Mouse (Mus musculus) right cerebral cortex, postnatal 25 days (tissue): ENCODE measurements around the gene 4930539E08Rik.

Experiments
- DNase-seq: peaks from one replicate; pipeline ENCODE4 v3.0.0; 2022

The 4930539E08Rik gene

DNA sequence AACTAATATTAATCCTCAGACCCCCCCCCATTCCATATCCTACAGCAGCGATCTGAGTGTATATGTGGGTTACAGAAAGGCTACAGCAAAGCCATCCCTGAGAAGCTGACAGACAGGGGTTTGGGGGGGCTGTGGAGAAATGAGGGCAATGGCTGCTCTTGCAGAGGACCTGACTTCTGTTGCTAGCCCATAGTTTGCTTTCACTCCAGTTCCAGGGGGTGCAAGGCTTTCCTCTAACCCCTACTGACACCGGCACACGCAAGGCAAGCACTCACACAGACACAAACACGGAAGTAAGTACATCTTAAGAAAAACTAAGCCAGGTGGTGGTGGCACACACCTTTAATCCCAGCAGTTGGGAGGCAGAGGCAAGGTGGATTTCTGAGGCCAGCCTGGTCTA, 14.2 kb upstream of the 4930539E08Rik start:
- no peak for DNase-seq

DNA sequence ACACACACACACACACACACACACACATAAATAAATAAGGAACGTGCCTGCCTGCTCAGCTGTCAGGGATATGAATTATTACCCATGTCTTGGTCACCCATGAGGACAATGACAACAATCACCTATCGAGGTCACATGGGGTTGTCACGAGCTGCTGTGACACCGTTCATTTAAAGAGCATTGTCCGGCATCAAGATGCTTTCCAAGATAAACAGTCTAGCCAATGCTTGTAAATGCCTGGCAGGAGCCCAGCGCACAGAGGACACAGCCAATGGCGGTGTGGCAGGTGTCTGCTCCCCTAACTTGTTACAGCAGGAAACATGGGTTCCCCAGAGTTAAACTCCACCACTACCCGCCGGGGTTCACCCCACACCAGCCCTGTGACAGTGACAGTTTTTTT, 12.9 kb upstream of the 4930539E08Rik start:
- no peak for DNase-seq

DNA sequence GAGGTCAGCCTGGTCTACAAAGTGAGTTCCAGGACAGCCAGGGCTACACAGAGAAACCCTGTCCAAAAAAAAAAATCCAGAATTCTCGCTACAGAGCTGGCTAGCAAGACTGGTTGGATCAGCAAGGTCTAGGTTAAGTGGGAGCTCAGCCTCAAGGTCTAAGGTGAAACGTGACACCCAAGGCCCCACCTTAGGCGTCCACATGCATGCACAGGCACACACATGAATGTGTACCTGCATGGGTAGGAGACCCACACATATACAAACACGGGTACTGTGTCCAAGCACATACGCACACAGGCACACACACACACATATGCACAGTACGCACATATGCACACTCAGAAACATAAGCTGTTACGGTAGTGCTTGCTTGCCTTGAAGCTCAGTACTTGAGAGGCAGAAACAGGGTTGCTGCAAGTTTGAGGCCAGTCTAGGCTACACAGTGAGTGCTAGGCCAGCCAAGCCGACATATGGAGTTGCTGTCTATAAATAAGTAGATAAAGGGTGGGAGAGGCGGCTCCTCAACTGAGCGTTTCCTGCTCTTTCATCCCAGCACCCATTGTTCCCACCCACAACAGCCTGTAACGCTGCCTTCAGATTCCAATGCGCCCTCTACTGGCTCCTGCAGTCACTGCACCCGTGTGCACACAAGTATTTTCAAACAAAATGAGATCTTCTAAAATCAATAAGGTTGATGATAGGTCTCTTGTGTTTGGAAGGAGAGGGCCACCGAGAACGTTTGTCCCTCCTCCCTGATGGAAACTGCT, 11.9 kb upstream of the 4930539E08Rik start:
- DNase-seq, result no peak

DNA sequence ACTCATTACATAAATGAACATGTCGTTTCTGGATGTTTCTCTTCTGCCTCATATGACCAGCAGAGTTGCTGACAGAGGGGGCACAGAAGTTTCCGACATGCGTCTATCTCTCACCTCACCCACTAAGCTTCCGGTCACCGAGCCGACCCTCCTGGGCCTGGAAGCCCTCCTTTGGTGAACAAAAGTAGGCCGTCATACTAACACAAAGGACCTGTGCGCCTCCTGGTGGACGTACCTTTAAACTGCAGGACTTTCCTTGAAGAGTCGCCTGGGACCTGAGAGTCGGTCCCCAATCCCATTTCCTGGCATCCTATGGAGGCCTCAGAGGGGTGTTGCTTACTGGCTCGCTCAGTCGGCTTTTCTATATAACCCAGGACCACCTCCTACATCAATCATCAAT, 11.3 kb upstream of the 4930539E08Rik start:
- peak; percentile 68 for DNase-seq

DNA sequence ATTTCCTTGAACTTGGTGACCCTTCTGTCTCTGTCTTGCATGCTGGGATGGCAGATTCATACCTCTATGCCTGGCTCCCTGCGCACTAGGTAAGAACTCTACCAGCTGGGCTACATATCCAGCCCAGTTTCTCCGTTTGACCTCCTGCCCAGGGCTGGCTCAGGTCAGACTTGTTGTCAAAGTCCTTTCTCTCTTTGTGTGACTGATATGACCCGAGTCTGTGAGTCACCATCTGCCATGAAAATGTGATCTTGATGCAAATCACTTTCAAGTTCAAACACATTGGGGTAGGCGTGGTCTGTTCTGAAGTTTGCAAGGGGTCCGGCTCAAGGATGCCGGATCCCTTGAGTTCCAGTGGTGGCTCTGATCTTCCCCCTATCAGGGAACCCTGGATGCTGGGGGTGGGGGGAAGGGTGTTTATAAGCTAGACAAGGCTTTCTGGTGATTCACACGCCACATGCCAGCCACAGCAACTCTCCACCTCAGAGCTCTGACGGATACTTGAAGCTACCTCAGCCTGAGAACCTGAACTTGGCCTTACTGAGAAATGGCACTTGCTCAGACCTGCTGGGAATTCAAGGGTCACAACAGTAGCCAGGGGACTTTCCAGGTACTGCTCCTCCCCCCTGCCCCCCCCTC, 10.0 kb upstream of the 4930539E08Rik start:
- no peak for DNase-seq

DNA sequence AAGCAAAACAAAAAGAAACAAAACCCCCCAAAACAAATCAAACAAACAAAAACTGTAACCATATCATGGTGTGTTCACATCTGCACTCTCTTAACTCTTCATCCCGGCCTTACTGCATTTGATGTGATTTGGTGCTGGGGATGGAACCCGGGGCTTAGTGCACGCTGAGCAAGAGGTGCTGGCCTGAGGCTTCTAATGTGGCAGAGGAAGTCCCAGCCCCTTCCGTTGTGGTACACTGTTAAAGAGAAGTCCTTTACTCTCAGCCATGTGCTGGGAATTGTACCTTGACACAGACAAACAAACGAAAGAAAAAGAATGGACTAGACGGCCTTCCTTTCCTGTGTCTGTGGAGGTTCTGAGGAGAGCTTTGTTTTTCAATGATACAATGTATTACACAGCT, 7.0 kb upstream of the 4930539E08Rik start:
- no peak for DNase-seq

DNA sequence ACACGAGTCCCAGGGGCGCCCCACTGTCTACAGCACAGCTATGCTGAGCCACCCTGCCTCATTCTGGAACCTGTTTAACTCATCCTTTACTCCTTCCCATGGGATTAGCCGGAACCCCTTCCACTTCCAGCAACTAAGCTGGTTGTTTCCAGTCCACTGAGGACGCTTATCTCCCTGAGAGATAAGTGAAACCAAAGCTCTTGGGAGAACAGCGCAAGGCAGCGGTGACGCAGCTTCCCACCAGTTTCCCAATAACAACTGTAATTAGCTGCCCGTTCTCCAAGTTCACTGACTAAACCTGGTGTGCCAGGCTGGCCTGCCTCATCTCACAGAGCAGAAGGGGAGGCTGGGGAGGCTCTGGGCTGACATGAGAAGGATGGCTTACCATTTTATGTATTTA, 6.0 kb upstream of the 4930539E08Rik start:
- DNase-seq, result no peak

DNA sequence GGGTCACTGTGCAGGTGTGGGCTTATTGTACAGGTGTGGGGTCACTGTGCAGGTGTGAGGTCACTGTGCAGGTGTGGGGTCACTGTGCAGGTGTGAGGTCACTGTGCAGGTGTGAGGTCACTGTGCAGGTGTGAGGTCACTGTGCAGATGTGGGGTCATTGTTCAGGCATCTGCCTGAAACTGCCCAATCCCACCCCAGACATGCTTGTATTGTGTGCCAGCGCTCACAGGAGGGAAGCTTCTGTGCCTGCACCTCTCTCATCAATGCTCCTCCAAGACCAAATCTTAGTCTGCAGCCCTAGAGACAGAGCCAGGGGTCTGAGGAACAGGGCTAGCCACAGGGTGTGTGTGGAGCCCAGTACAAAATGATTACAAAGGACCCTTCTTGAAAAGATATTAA, 1.4 kb upstream of the 4930539E08Rik start:
- no peak for DNase-seq

DNA sequence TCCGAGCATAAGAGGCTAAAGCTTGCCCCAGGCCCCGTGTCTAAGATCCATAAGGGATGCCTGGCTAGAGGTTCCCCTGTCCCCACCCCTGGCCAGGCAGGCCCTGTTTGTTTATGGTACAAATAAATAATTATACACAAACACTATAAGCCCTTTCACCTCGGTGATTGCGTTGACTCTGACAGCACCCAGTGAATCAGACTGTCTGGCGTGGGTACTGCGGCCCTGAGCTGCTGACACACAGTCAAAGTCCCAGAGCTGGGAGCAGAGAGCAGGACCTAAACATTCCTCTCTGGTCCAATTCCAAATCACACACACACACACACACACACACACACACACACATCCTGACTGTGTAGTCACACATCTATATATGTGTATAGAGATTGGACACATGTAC, 1.2 kb downstream of the 4930539E08Rik start:
- no peak for DNase-seq

DNA sequence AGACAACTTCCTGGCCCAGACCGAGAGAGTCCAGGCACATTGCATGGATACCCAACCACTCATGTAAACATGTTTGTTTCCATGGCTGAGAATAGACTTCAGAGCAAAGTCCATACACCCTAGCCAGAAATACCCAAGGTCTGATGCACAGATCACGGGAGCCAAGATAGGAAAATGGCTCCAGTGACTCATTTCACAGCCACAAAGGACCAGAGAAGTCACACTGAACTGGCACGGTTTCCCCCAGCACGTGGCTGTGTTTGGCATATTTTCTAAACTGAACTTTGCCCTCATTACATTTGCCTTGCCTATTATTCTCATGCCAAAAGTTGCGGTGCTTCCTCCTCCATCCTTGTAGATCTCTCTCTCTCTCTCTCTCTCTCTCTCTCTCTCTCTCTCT, 1.9 kb downstream of the 4930539E08Rik start:
- DNase-seq, result no peak

DNA sequence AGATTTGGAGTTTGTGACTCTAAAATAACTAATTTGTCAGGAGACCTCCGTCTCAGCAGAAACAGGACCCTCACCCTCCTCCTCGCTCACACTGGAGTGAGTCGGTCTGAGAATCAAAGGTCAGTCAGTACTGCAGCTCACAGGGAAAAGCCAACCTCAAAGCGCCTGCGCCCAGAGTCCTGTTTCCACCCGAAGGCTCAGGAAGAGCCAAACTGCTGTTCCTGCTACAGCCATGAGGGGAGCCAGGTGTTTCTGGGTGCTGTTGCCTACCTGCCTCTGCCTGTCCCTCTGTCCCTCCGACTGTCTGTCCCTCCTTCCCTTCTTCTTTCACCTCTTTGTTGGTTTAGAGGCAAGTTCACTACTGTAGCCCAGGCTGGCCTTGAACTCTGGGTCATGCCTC, 5.0 kb downstream of the 4930539E08Rik start:
- no peak for DNase-seq

DNA sequence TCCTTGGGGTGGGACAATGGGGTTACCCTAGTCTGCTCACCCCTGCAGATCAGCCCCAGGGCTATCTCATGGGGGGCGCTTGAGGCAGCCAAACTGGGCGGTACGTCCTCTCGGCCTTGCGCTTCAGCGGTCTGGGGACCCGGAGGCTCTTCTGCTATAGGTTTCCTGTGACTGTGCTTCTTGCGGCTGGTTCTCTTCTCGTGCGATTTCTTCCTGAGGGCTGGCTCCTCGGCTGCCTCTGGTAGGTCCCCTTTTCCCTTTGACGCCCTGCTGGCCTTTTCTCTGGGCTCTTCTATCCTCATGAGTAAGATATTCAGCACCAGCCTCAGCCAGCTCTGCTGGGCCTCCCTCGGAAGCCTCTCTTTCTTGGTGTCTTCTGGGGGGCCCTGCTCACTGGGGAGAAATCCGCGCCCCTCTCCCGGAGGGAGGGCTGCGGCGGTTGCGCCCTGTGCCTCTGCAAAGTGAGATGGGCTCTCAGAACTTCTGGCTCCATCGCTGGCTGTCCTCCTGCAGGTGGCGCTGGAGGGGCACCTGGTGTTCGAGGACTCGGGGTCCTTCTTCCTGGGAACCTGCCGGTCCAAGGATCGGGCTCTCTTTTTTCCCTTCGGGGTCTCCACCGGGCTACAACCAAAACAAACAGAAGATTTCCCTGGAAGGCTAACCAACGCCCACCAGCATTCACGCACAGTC, 5.7 kb downstream of the 4930539E08Rik start:
- no peak for DNase-seq

DNA sequence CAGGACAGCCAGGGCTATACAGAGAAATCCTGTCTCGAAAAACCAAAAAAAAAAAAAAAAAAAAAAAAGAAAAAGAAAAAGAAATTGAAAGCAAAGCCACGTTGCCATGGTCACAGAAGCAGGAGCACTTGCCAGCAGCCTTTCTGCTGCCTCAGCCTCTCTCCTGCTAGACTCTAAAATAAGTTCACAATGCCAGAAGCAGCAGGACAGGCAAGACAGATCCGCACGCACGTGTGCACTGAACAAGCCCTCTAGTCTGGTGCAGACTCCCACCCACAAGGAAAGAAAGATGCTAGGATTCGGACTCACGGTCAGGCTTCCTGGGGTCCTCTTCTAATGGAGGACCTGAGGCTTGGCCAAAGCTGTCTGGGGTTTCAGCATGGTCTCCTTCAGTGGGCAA, 7.2 kb downstream of the 4930539E08Rik start:
- peak; percentile 51 for DNase-seq

DNA sequence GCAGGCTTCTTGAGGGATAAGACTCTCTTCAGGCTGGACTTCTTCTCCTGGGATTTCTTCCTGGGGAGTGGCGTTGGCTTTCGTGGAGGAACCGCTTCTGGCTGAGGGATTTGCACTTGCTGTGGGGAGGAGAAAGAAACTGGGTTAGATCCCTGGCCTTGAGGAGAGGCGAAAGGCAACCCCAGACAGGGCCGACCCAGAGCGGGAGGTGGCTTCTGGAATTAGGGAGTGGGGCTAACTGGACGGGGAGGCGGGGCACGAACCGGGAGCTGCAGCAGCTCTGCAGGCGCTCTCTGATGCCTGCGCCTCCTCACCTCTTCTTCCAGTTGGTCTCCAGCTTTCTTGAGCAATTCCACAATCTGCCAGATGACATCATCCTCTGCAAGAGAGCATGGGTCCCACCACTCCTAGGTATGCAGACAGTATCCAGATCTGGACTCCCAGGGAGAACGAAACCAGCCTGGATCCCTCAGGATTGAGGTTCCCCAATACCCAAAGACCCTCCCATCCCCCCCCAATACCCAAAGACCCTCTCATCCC, 9.7 kb downstream of the 4930539E08Rik start:
- DNase-seq, result no peak

DNA sequence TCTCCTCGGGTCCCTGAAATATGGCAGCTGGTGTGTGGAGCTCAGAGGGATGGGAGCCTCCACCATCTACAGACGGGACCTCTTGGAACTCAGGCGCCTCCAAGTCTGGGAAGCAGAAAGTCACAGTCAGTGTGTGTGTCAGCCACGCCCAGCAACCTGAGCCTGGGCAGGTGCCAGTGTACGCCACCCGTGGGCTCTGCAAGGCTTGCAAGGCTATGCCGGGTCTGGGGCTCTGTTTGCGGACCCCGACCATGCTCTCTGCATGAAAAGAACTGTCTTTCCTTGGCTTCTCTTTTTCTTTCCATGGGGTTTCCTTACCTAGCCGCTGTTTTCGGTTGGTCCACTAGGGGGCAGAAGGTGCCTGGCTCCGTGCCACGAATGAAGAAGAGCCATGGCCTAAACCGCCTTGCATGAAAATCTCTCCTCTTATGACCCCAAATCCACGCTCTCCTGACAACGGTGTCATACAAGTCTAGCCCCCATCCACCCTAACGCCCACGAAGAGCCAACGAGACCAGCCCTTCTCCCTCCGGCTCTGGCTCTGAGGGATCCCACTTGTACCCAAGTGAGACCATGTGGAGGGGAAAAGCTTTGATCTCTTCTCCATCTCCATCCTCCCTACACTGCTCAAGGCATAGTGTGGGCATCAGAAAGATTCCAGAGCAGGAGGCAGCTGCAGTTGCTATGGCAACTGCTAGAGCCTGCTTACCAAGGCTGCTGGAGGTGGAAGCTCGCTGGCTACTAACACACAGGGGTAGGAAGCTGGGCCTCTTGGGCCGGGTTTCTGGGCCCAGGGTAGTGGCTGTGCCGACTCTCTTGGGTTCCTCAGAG, 10.4 kb downstream of the 4930539E08Rik start:
- DNase-seq, result peak; percentile 72

DNA sequence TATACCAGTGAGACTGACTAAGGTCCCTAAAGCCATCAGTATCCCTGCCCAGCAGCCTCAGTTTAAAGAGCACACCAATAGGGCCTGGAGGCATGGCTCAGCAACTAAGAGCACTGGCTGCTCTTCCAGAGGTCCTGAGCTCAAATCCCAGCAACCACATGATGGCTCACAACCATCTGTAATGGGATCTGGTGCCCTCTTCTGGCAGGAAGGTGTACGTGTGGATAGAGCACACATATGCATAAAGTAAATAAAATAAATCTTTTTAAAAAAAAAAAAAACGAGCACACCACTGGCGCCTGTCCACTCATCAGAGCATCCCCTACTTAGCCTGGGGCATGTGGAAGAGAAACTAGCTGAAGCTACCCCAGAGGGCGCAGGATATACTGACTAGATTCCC, 13.6 kb downstream of the 4930539E08Rik start:
- DNase-seq, result no peak

DNA sequence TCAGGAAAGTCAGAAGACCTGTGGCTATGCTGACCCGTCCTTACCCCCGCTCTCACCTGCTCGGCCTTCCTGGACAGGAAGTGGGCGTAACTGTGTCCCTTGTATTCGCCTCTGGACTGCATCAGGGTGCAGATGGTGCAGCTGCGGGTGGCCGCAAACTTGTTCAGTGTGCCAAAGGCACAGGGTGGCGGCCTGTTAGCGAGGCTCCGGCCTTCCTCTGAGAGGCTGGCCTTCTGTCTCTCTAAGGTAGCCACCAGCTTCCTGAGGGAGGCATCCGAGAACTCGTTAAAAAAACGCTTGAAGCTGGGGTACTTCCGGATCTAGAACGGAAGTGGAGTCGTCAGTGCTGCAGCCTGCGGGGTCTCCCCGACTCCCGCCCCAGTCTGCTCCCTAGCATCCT, 15.7 kb downstream of the 4930539E08Rik start:
- no peak for DNase-seq

DNA sequence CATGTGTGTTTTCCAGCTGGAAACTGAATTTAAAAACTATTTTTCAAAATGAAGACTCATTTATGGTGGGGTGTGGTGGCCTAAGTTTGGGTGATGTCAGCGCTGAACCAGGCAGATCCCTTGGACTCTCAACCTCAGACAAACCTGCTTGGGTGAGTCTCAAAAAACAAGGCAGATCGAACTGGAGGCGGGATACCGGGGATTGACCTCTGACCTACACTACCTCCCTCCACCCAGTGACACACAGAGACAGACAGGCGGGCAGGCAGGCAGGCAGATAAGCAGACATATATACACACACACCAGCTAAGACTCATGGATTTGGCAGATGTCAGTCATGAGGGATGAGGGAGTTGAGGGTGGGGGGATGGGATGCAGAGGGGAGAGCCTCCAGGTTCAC, 16.9 kb downstream of the 4930539E08Rik start:
- no peak for DNase-seq

DNA sequence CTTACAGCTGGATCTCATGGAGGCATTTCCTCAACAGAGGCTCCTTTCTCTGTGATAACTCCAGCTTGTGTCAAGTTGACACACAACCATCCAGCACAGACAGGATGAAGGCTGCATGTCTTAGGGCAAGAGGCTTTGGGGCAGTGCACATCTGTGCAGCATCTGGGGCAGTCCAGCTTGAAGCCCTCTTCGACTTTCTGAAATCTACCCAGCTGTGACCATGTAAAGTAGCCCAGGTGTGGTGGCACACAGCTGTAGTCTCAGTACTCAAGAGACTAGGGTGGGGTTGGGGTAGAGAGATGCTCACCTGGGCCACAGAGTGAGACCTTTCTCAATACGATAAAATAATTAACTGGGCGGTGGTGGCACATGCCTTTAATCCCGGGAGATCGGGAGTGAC, 17.3 kb downstream of the 4930539E08Rik start:
- DNase-seq, result no peak

DNA sequence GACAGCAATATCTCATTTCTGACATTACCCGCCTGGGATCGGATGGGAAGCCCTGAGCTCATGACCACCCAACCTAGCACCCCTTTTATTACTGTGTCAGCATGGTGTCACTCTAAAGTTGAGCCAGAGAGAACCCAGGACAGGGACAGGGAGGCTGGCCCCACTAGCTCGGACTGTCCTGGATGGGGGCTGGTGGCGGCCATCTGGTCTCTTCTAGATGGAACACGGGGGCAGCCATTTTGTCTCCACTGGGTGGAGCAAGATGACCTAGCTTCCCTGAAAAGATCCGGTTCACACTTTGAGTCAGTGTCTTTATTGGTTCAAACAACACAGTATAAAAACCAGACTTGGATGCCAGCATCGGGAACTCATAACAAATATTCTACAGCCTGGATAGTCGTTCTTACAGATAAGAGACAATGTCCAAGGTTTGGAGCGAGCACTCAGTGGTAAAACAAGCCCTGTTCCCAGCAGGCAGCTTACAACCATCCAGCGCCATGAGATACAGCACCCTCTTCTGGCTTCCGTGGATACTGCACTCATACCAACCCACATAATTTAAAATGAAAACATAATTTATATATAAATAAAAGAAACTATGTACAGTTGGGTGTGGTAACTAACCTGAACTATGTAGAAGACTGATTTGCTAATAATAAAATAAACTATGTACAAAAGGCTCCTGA, 18.9 kb downstream of the 4930539E08Rik start:
- DNase-seq, result no peak

DNA sequence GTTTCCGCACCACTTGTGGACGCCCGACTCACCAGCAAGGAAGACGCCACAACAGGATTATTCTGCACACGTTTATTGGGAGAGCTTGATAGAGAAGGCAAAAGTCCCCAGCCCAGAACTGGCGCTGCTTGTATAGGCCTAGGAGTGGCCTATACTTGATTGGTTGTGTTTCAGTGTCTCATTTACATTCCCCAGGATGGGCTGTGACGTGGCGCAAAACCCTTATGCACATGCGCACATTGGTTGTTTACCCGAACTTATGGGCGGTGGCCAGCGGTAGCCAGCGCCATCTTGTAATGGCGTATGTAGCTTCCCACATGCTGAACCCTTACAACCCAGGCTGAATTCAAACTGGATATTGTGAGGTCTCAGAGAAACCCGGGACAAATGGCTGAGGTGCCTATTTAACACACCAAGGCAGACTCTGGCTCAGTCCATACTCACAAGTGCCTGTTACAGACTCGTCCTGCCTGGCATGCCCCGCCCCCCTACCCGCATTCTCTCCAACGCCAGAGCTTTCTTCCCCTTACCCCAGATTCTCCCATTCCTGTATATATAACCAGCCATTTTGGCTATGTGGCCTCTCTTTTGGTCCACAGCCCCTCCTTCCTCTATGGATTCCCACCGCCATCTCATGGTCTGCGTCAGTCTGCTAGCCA, 19.8 kb downstream of the 4930539E08Rik start:
- DNase-seq, result no peak
